Mouse (Mus musculus) spleen, embryonic (tissue): ENCODE results near the gene Cds2.

Experiments used
- CTCF ChIA-PET: fragments of 350-600 bp; sonication (Branson Sonifier 250); formaldehyde crosslinking; loops from one replicate; lab custom pipeline; 2022; lab: Charles Lee

Gene Cds2

GRCm38 (mm10) chr2:132343846-132344245 lies 80.9 kb downstream of the Cds2 start:
- CTCF ChIA-PET, result no interaction called here
